Mouse (Mus musculus) brain, embryonic 14.5 days (tissue): ENCODE measurements at regions not wholly inside any gene's neighbourhood (a gene's known extent, or its start where the extent isn't known, plus 50 kb on each side); places are given as distances from the start of the nearest gene placed in this dataset.

Source experiments
- DNase-seq: peaks from one replicate; pipeline ENCODE4 v3.0.0-alpha.2; 2011; ENCODE audit warnings: low read depth
- CTCF ChIP-seq: fragments of 200-500 bp; IDR thresholded peaks from 2 replicates; pipeline ENCODE4 v1.5.1; 2012; ENCODE audit warnings: inconsistent platforms, mild to moderate bottlenecking, moderate library complexity, borderline replicate concordance; ENCODE audit not compliant: insufficient read depth, insufficient read length; ENCODE audit errors: extremely low read depth
- POLR2A ChIP-seq: fragments of 200-500 bp; IDR thresholded peaks from 2 replicates; pipeline ENCODE4 v1.6.1; 2012; ENCODE audit warnings: mild to moderate bottlenecking, inconsistent platforms, borderline replicate concordance; ENCODE audit not compliant: poor library complexity, insufficient read depth, insufficient read length, severe bottlenecking; ENCODE audit errors: extremely low read depth

GRCm38 (mm10) chr5:69040045-69040444 lies 301.4 kb downstream of the Kctd8 start:
- TF ChIP-seq POLR2A (no peak), CTCF (no peak)
- peak; percentile 64 for DNase-seq

GRCm38 (mm10) chr5:69019386-69019785 lies 322.1 kb downstream of the Kctd8 start:
- TF ChIP-seq POLR2A (no peak), CTCF (no peak)

GRCm38 (mm10) chr5:68986164-68986563 lies 355.3 kb downstream of the Kctd8 start:
- DNase-seq = no peak
- TF ChIP-seq CTCF (no peak), POLR2A (no peak)

More at GRCm38 (mm10) chr5:69019386-69019785, 322.1 kb downstream of the Kctd8 start:
- DNase-seq = no peak

GRCm38 (mm10) chr5:68954696-68955095 lies 386.8 kb downstream of the Kctd8 start:
- TF ChIP-seq CTCF (no peak), POLR2A (no peak)

More at GRCm38 (mm10) chr5:68954696-68955095, 386.8 kb downstream of the Kctd8 start:
- no peak for DNase-seq
